Mouse (Mus musculus) E14TG2a.4 (cell line): Measurements from ENCODE around the gene Gadd45b.

ENCODE experiments used
- CTCF ChIP-seq: conservative IDR thresholded peaks from 2 replicates; pipeline ENCODE4 v1.5.1; 2014; ENCODE audit warnings: low read length
- NANOG ChIP-seq: IDR thresholded peaks from 2 replicates; pipeline ENCODE4 v1.6.1; 2014; ENCODE audit warnings: borderline replicate concordance, low read length, mixed read lengths

- TF ChIP-seq CTCF (no peak), NANOG (no peak)
These were observed 18.7 kb downstream of the Gadd45b start for GRCm38 (mm10) chr10:80948570-80948969.
